Mouse (Mus musculus): ENCODE results near the gene Mrpl9.

The Mrpl9 gene

GRCm38 (mm10) chr3:94442951-94443596, at the start of gene Mrpl9:
Gene Mrpl9 (plus strand): TSS chr3:94443318.
- DNase-seq (ENCODE audit: low spot score): peak; percentile 95

- no peak for DNase-seq (ENCODE audit: low spot score)
These were observed 46.8 kb upstream of the Mrpl9 start for GRCm38 (mm10) chr3:94396336-94396735.

GRCm38 (mm10) chr3:94396851-94397250, 46.3 kb upstream of the Mrpl9 start:
- DNase-seq (ENCODE audit: low spot score): no peak

- DNase-seq (ENCODE audit: low spot score): no peak
These were observed 44.9 kb upstream of the Mrpl9 start, which contains the start of gene Lingo4 for GRCm38 (mm10) chr3:94398217-94398616. Gene Lingo4 (plus strand): TSS chr3:94398517.

- peak; percentile 15 for DNase-seq (ENCODE audit: low spot score)
These were observed 44.1 kb upstream of the Mrpl9 start for GRCm38 (mm10) chr3:94398943-94399481.

GRCm38 (mm10) chr3:94399663-94400310, 43.3 kb upstream of the Mrpl9 start:
- no peak for DNase-seq (ENCODE audit: low spot score)

GRCm38 (mm10) chr3:94402451-94402850, 40.7 kb upstream of the Mrpl9 start:
- no peak for DNase-seq (ENCODE audit: low spot score)

- no peak for DNase-seq (ENCODE audit: low spot score)
These were observed 38.6 kb upstream of the Mrpl9 start for GRCm38 (mm10) chr3:94404366-94405054.

- no peak for DNase-seq (ENCODE audit: low spot score)
These were observed 37.6 kb upstream of the Mrpl9 start for GRCm38 (mm10) chr3:94405561-94405960.

GRCm38 (mm10) chr3:94412530-94412929, 30.6 kb upstream of the Mrpl9 start:
- no peak for DNase-seq (ENCODE audit: low spot score)

- DNase-seq (ENCODE audit: low spot score): peak; percentile 98
These were observed 30.0 kb upstream of the Mrpl9 start, which contains the start of gene Tdrkh for GRCm38 (mm10) chr3:94413031-94413679. Gene Tdrkh (plus strand): TSS chr3:94413273.

GRCm38 (mm10) chr3:94430980-94431379, 12.1 kb upstream of the Mrpl9 start:
- DNase-seq (ENCODE audit: low spot score): no peak

- no peak for DNase-seq (ENCODE audit: low spot score)
These were observed 8.8 kb upstream of the Mrpl9 start for GRCm38 (mm10) chr3:94434305-94434704.

- no peak for DNase-seq (ENCODE audit: low spot score)
These were observed 6.7 kb upstream of the Mrpl9 start for GRCm38 (mm10) chr3:94436420-94436819.

- peak; percentile 18 for DNase-seq (ENCODE audit: low spot score)
These were observed 1.9 kb upstream of the Mrpl9 start for GRCm38 (mm10) chr3:94441182-94441581.

GRCm38 (mm10) chr3:94443597-94443964, 463 bp downstream of the Mrpl9 start, which contains the start of gene Oaz3:
Gene Oaz3 (minus strand): TSS chr3:94443915.
- no peak for DNase-seq (ENCODE audit: low spot score)

- no peak for DNase-seq (ENCODE audit: low spot score)
These were observed 6.3 kb downstream of the Mrpl9 start for GRCm38 (mm10) chr3:94449377-94449776.

GRCm38 (mm10) chr3:94456529-94457000, 13.4 kb downstream of the Mrpl9 start:
- peak; percentile 86 for DNase-seq (ENCODE audit: low spot score)

GRCm38 (mm10) chr3:94457055-94457454, 13.9 kb downstream of the Mrpl9 start:
- no peak for DNase-seq (ENCODE audit: low spot score)

- DNase-seq (ENCODE audit: low spot score): no peak
These were observed 16.7 kb downstream of the Mrpl9 start for GRCm38 (mm10) chr3:94459834-94460233.

- DNase-seq (ENCODE audit: low spot score): peak; percentile 30
These were observed 20.9 kb downstream of the Mrpl9 start for GRCm38 (mm10) chr3:94463926-94464578.
